Mouse (Mus musculus) right cerebral cortex, postnatal 4 days (tissue): ENCODE results near the gene Pts.

Source experiments
- DNase-seq: peaks from one replicate; pipeline ENCODE4 v3.0.0-alpha.2; 2022

The Pts gene

DNA sequence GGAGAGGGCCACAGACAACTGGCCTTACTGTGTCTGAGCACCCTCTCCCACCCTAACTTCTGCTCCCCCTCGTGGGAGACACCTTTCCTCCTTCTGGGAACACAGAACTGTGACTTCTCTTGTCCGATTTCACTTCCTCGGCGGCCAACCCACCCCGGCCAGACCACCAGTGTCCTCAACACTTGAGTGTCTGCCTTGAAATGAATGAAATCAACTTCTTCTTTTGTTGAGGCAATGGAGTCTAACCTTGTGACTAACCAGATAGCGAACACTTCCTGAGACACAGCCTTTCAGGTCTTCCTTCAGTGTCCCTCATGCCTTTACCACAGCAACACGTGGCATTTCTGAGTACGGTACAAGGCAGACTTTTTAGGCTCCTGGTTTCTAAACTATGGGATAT is 45.8 kb downstream of the Pts start:
- DNase-seq, result no peak

DNA sequence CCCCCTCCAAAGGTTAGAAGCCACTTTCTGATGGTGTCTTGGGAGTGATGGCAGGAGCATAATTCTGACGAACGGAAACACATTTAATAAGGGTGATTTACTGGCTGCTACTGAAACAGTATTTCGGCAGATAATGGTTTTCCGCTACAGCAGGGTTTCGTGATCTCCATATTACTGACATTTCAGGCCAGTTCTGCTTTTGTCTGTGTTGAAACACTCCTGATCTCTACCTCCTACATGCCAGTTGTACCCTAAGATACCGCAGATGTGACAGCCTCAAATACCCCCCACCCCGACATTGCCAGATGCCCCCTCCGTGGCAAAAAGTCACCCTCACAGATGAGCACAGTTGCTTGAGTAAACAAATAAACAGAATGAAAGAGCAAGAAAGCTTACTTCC is 49.0 kb downstream of the Pts start:
- DNase-seq, result no peak

DNA sequence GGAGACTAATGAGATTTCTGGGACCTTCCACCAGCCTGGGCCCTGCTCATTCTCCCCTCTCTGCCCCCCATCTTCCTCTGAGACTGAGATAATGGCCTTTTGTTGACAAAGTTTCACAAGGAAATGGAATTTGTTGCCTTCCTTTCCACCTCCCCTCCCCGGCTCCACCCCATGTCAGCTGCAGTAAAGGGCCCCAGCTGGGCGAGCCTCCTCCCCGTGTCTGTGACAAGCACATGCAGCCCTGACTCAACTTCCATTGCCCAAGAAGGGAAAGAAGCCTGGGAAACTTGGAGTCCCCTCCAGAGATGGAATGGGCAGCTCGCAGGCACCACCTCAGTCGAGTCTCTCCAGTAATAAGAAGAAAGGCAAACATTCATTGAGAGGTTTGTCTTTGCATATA is 49.7 kb downstream of the Pts start:
- no peak for DNase-seq

DNA sequence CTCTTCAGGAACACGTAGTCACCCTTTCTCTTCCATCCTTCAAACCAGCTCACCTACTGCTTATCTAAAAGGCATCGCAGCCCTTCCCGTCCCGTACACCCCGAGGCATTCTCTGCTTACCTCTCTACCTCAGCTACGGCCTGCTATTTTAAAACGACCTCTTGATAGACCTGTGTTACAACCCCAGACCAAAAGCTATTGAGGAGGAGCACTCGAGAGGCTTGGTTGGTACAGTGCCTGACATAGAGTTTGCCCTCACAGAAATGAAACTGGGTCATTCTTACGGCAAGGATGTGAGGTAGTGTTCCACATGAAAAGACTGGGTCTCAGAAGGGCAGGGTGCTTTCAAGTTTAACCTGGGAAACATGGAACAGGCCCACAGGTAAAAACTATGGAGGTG is 51.3 kb downstream of the Pts start:
- DNase-seq, result no peak

DNA sequence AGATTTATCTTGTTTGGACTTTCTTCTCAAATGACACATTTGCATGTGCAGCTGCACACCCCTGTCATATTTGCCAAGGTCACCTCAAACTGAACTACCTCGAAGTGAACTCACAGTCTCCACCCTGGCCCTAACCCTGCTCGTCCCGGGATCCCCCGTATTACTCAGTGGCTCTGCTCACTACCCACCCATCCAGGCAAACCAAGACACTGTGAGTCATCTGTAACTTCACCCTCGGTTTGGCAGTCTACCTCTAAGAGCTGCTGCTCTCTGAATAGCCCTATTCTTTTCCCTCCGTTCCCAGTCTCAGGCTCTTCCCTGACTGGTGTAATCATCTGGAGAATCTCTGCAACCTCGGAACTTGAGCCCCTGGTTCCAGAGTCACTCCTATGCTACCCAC is 51.9 kb downstream of the Pts start:
- no peak for DNase-seq

DNA sequence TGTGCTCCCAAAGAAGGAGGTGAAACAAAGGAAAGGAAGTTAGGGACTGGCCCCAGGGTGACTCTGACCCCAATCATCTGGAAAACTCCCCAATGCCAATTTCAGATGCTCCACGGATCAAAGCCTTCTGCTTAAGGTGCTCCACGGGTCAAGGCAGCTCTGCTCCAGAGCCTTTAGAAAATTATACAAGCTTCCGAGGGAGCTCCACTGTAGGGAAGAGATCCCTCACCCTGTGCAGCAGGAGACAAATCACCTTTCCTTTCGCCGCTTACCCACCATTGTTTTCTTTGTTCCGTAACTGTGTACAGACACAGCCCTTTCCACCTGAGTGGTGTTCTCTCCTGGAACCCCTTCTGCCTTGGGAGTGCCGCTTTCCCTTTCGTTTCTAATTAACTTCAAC is 52.8 kb downstream of the Pts start:
- no peak for DNase-seq

DNA sequence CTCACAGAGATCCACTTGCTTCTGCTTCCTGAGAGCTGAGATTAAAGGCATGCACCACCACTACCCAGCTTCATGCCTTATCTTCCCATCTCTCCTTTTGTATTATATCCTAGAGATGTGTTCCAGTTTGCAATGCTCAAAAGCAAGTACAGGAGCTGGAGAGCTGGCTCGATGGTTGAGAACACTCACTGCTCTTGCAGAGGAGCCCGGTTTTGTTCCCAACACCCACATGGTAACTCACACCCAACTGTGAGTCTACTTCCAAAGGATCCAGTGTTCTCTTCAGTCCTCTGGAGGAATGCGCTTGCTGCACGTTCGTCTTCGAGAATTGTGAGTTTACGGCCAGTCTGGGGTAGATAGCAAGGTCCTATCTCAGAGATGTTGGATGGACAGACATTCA is 53.2 kb downstream of the Pts start:
- no peak for DNase-seq
